Mouse (Mus musculus): ENCODE data around the gene B4galt4. TPM values are rescaled to one million over a fixed set of nuclear protein-coding genes. Genes with fewer than 3 reads are reported as not detected.
"Not testable (repeated sequence)": the region's sequence is repeated elsewhere in the genome, so short reads cannot be mapped to it uniquely, and the experiment has no call there.

The B4galt4 gene
- polyA plus RNA-seq, 1 experiment from 2014 or later, result 24.7 TPM

DNA sequence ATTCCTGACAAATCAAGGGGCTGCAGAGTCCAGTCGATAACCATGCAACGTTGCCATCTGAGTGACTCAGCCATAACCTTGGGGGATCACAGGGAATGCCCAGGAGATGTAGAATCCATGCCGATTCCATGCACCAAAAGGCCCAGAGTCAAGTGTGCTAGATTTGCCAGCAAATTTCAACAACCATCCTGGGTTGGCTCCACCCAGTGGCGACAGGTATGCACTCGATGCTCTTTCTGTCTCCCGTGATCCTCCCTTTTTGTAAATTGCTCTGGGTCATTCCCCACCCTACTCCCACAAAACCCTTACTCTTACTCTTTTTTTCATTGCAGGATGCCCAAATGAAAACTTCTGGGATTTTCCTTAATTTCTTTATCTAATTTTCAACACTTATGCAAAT is 34.3 kb downstream of the B4galt4 start:
- ATAC-seq (ENCODE audit: low FRiP score, low read depth), result no peak
- no peaks in the 10 kb centered on the region for H3K9me3 ChIP-seq
- no peak overlapping the region for H3K4me2 ChIP-seq (replicated peaks)
- no peaks in the 10 kb centered on the region for H3K27me3 ChIP-seq
- no peak overlapping the region for H3K27ac ChIP-seq (replicated peaks)
- H3K36me3 ChIP-seq, result no peaks in the 10 kb centered on the region
- H3K4me3 ChIP-seq, result no peak overlapping the region
- WGBS, result 57% methylated on average over 6 of the region's 6 CpGs
- peaks cover 4% of the 10 kb centered on the region; the same call in 1 of the 2 replicates for H3K4me1 ChIP-seq
- no peak overlapping the region for H3K9ac ChIP-seq (replicated peaks)

- Histone ChIP-seq H3K27ac (replicated peaks) (no peak overlapping the region), H3K9me3 (no peaks in the 10 kb centered on the region), H3K9ac (replicated peaks) (no peak overlapping the region), H3K36me3 (no peaks in the 10 kb centered on the region), H3K4me2 (replicated peaks) (no peak overlapping the region), H3K4me1 (no peaks in the 10 kb centered on the region), H3K27me3 (no peaks in the 10 kb centered on the region), H3K4me3 (no peak overlapping the region)
- 93% methylated on average over 7 of the region's 7 CpGs for WGBS
- no peak for ATAC-seq (ENCODE audit: low FRiP score, low read depth)
Measured at GRCm38 (mm10) chr16:38780960-38781572, 39.0 kb downstream of the B4galt4 start.

- Histone ChIP-seq H3K36me3 (no peaks in the 10 kb centered on the region), H3K27ac (replicated peaks) (no peak overlapping the region), H3K4me3 (no peak overlapping the region), H3K27me3 (no peaks in the 10 kb centered on the region), H3K9ac (replicated peaks) (no peak overlapping the region), H3K9me3 (no peaks in the 10 kb centered on the region), H3K4me1 (no peaks in the 10 kb centered on the region), H3K4me2 (replicated peaks) (no peak overlapping the region)
- ATAC-seq (ENCODE audit: low FRiP score, low read depth), result no peak
- WGBS, result 69% methylated on average over 2 of the region's 2 CpGs
Measured at GRCm38 (mm10) chr16:38781946-38782345, 39.9 kb downstream of the B4galt4 start.

- Histone ChIP-seq H3K4me1 (no peaks in the 10 kb centered on the region), H3K9ac (replicated peaks) (no peak overlapping the region), H3K27me3 (no peaks in the 10 kb centered on the region), H3K4me3 (no peak overlapping the region), H3K36me3 (no peaks in the 10 kb centered on the region), H3K27ac (replicated peaks) (no peak overlapping the region), H3K4me2 (replicated peaks) (no peak overlapping the region), H3K9me3 (no peaks in the 10 kb centered on the region)
- WGBS, result 69% methylated on average over 2 of the region's 2 CpGs
- no peak for ATAC-seq (ENCODE audit: low FRiP score, low read depth)
Measured at GRCm38 (mm10) chr16:38782524-38783067, 40.5 kb downstream of the B4galt4 start.

DNA sequence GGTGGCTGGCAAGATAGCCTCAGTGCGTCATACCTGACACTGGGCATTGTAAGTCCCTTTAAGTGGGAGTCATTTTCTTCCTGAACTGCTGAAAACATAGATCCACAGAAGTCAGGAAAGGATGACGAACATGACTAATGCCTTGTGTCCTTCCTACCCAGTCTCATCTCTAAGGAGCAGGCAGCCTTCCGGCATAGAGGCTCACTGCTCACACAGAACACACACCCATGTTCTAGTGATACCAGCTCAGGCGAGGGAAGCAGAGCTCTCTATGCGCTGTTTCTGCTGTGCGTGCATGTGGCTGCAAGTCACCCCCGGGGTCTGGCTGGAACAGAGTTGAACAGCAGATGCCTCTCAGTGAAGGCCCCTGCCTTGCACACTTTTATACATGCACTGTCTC is 43.2 kb downstream of the B4galt4 start:
- Histone ChIP-seq H3K4me2 (replicated peaks) (no peak overlapping the region), H3K9me3 (no peaks in the 10 kb centered on the region), H3K4me3 (no peak overlapping the region), H3K27ac (replicated peaks) (no peak overlapping the region), H3K9ac (replicated peaks) (no peak overlapping the region), H3K36me3 (no peaks in the 10 kb centered on the region), H3K4me1 (no peaks in the 10 kb centered on the region), H3K27me3 (no peaks in the 10 kb centered on the region)
- no peak for ATAC-seq (ENCODE audit: low FRiP score, low read depth)
- 84% methylated on average over 7 of the region's 7 CpGs for WGBS

- 87% methylated on average over 2 of the region's 2 CpGs for WGBS
- Histone ChIP-seq H3K9ac (replicated peaks) (no peak overlapping the region), H3K4me1 (no peaks in the 10 kb centered on the region), H3K27ac (replicated peaks) (no peak overlapping the region), H3K9me3 (no peaks in the 10 kb centered on the region), H3K4me2 (replicated peaks) (no peak overlapping the region), H3K27me3 (no peaks in the 10 kb centered on the region), H3K4me3 (no peak overlapping the region), H3K36me3 (no peaks in the 10 kb centered on the region)
- no peak for ATAC-seq (ENCODE audit: low FRiP score, low read depth)
Measured at GRCm38 (mm10) chr16:38789016-38789415, 47.0 kb downstream of the B4galt4 start.

DNA sequence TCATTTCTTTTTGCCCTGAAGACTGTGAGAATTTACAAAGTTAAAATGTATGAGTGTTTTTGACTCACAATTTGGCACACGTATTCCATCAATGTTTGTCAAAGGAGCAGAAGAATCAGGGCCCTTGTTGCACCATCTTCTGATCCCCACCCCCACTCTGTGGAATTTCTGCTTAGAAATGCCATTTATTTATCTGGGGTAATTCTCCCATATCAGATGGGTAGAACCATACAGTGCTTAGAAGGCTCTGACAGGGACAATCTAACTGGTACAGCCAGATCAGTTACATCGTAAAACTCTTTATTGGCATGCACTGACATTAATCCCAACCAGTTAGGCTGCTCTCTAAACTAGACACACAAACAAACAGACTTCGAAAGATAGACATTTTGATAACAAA is 47.9 kb downstream of the B4galt4 start:
- Histone ChIP-seq H3K4me3 (no peak overlapping the region), H3K4me2 (replicated peaks) (no peak overlapping the region), H3K4me1 (no peaks in the 10 kb centered on the region), H3K27me3 (no peaks in the 10 kb centered on the region), H3K36me3 (no peaks in the 10 kb centered on the region), H3K27ac (replicated peaks) (no peak overlapping the region), H3K9ac (replicated peaks) (no peak overlapping the region), H3K9me3 (no peaks in the 10 kb centered on the region)
- ATAC-seq (ENCODE audit: low FRiP score, low read depth), result no peak
- 87% methylated on average over 3 of the region's 3 CpGs for WGBS

- Histone ChIP-seq H3K4me3 (no peak overlapping the region), H3K27ac (replicated peaks) (no peak overlapping the region), H3K36me3 (no peaks in the 10 kb centered on the region), H3K9me3 (no peaks in the 10 kb centered on the region), H3K4me1 (no peaks in the 10 kb centered on the region), H3K27me3 (no peaks in the 10 kb centered on the region), H3K9ac (replicated peaks) (no peak overlapping the region), H3K4me2 (replicated peaks) (no peak overlapping the region)
- WGBS, result 86% methylated on average over 6 of the region's 6 CpGs
- no peak for ATAC-seq (ENCODE audit: low FRiP score, low read depth)
Measured at GRCm38 (mm10) chr16:38793120-38793519, 51.1 kb downstream of the B4galt4 start.

DNA sequence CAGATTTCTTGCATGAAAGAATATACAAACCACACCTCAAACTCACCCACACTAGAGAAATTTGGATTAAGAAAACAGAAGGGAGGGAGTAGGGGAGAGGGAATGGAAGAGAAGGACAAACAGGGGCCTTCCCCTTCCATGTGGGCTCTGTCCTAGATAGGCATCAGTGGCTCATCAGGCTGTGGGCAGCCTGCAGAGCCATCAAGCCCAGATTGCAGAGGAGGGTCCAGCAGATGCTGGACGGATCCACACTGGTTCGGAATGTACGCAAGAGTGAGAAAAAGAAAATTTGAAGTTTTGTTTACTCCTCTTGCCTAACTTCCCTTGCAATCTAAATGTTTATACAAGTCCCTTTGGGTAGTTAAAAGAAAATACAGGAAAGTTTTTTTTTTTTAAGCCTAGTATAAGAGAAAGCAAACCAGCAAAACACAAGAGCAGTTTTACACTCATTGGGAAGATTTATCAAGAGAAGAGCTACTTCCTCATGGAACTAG is 56.9 kb downstream of the B4galt4 start:
- Histone ChIP-seq H3K9me3 (no peaks in the 10 kb centered on the region), H3K4me1 (no peaks in the 10 kb centered on the region), H3K4me3 (no peak overlapping the region), H3K4me2 (replicated peaks) (no peak overlapping the region), H3K9ac (replicated peaks) (no peak overlapping the region), H3K36me3 (no peaks in the 10 kb centered on the region), H3K27me3 (no peaks in the 10 kb centered on the region), H3K27ac (replicated peaks) (no peak overlapping the region)
- ATAC-seq (ENCODE audit: low FRiP score, low read depth), result no peak
- 90% methylated on average over 3 of the region's 3 CpGs for WGBS

- 59% methylated on average over 10 of the region's 10 CpGs for WGBS
- Histone ChIP-seq H3K4me2 (replicated peaks) (no peak within 1 kb of the TSS), H3K4me1 (no peaks in the 10 kb centered on the region), H3K9me3 (no peaks in the 10 kb centered on the region), H3K27ac (replicated peaks) (no peak within 1 kb of the TSS), H3K27me3 (no peaks in the 10 kb centered on the region), H3K9ac (replicated peaks) (no peak within 1 kb of the TSS), H3K4me3 (no peak within 1 kb of the TSS), H3K36me3 (no peaks in the 10 kb centered on the region)
- ATAC-seq (ENCODE audit: low FRiP score, low read depth), result no peak
Measured at GRCm38 (mm10) chr16:38800091-38800490, 58.0 kb downstream of the B4galt4 start, which contains the start of gene Upk1b. TSS of gene Upk1b (minus strand) at chr16:38800328.

DNA sequence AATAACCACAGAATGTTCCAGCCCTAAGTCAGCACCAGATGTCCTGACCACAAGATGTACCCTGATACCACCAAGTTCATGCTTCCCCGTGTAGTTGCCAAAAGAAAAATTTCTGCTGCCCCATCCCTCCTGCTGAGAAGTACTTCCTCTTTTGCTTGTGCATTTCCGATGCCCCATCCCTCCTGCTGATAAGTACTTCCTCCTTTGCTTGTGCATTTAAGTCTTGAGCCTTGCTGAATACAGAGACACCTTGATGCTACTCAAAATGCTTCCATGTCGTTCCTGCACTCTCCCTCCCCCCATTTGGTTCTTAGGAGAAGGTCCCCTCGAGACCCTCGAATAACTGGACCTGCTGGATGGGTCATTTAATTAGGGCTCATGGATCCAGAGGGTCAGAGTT is 65.7 kb downstream of the B4galt4 start:
- H3K9ac ChIP-seq (replicated peaks); H3K4me2 ChIP-seq (replicated peaks); H3K4me1 ChIP-seq; H3K27me3 ChIP-seq; H3K27ac ChIP-seq (replicated peaks); ATAC-seq (ENCODE audit: low FRiP score, low read depth); H3K9me3 ChIP-seq; H3K4me3 ChIP-seq; H3K36me3 ChIP-seq: not testable (repeated sequence)
- WGBS, result 90% methylated on average over 5 of the region's 5 CpGs

DNA sequence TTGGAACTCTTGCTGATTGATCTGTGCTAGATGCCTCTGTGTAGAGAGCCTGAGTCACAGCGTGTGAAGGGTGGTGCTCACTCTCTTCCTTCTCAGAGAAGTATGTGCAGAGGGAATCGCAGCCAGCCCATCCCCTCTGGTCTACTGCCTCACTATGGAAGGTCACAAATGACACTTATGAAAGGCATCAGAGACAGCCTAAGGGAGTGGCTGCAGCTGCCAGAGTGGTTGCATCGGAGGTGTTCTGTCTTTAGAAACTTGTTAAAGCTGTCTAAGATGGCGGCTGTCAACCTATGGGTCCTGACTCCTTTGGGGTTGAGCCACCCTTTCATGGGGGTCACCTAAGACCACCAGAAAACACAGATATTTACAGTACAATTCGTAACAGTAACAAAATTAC is 68.1 kb downstream of the B4galt4 start:
- ATAC-seq (ENCODE audit: low FRiP score, low read depth), result no peak
- H3K27ac ChIP-seq (replicated peaks), result no peak overlapping the region
- WGBS, result 85% methylated on average over 5 of the region's 5 CpGs
- no peak overlapping the region for H3K9ac ChIP-seq (replicated peaks)
- no peak overlapping the region for H3K4me2 ChIP-seq (replicated peaks)
- H3K4me3 ChIP-seq, result no peak overlapping the region
- H3K36me3 ChIP-seq, result no peaks in the 10 kb centered on the region
- no peaks in the 10 kb centered on the region for H3K4me1 ChIP-seq
- no peaks in the 10 kb centered on the region for H3K9me3 ChIP-seq
- H3K27me3 ChIP-seq, result no peaks in the 10 kb centered on the region

DNA sequence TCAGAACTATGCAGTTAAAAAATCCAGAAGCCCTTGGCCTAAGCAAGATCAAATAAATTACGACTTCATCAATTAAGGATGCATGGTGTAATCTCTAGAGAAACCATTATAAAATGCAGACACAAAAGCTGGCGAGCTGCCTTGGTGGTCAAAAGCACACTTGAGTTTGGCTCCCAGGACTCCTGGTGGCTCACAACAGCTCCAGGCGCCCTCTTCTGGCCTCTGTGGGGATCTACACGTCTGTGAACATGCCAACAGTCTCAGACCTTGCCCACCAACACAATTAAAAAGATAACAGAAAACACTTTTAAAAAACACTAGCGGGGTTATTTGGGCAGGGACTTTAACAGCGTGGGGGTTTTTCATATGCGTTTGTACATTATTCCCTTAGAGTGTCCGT is 70.5 kb downstream of the B4galt4 start:
- Histone ChIP-seq H3K27ac (replicated peaks) (no peak overlapping the region), H3K4me1 (peaks cover 7% of the 10 kb centered on the region), H3K36me3 (no peaks in the 10 kb centered on the region), H3K9me3 (no peaks in the 10 kb centered on the region), H3K27me3 (no peaks in the 10 kb centered on the region), H3K4me3 (no peak overlapping the region), H3K4me2 (replicated peaks) (no peak overlapping the region), H3K9ac (replicated peaks) (no peak overlapping the region)
- WGBS, result 35% methylated on average over 8 of the region's 8 CpGs
- no peak for ATAC-seq (ENCODE audit: low FRiP score, low read depth)

Measured in midbrain, embryonic 12.5 days (tissue).